Mouse (Mus musculus): ENCODE data around the gene Lypd9. TPM values are rescaled to one million over a fixed set of nuclear protein-coding genes. Genes with fewer than 3 reads are reported as not detected.
"Not testable (repeated sequence)": the region's sequence is repeated elsewhere in the genome, so short reads cannot be mapped to it uniquely, and the experiment has no call there.

Lypd9 gene
- total RNA-seq (2015; ENCODE audit: low replicate concordance) = not detected in 2 replicates
- not detected in 2 replicates for total RNA-seq (2017; ENCODE audit: low replicate concordance)

- no peak for ATAC-seq (replicated peaks; ENCODE audit: low FRiP score, poor library complexity, severe bottlenecking)
Observed at GRCm38 (mm10) chr11:58452759-58453158, at the start of gene Lypd9. Gene Lypd9 (minus strand): TSS chr11:58452923.

- not testable (repeated sequence) for ATAC-seq (replicated peaks; ENCODE audit: low FRiP score, poor library complexity, severe bottlenecking)
Observed at GRCm38 (mm10) chr11:58502472-58502871, 49.7 kb upstream of the Lypd9 start, which contains the start of gene Olfr331. Gene Olfr331 (minus strand): TSS chr11:58502572.

- ATAC-seq (replicated peaks; ENCODE audit: low FRiP score, poor library complexity, severe bottlenecking) = no peak
Observed at GRCm38 (mm10) chr11:58499290-58499689, 46.6 kb upstream of the Lypd9 start.

GRCm38 (mm10) chr11:58498761-58499160 is 46.0 kb upstream of the Lypd9 start:
- ATAC-seq (replicated peaks; ENCODE audit: low FRiP score, poor library complexity, severe bottlenecking) = no peak

- no peak for ATAC-seq (replicated peaks; ENCODE audit: low FRiP score, poor library complexity, severe bottlenecking)
Observed at GRCm38 (mm10) chr11:58492455-58492854, 39.7 kb upstream of the Lypd9 start, which contains the start of gene Olfr332. Gene Olfr332 (minus strand): TSS chr11:58492555.

GRCm38 (mm10) chr11:58462170-58462569 is 9.4 kb upstream of the Lypd9 start, which contains the start of gene Olfr30:
Gene Olfr30 (minus strand): TSS chr11:58462270.
- no peak for ATAC-seq (replicated peaks; ENCODE audit: low FRiP score, poor library complexity, severe bottlenecking)

GRCm38 (mm10) chr11:58453592-58453991 is 869 bp upstream of the Lypd9 start:
- ATAC-seq (replicated peaks; ENCODE audit: low FRiP score, poor library complexity, severe bottlenecking) = no peak

GRCm38 (mm10) chr11:58437866-58438265 is 14.9 kb downstream of the Lypd9 start:
- no peak for ATAC-seq (replicated peaks; ENCODE audit: low FRiP score, poor library complexity, severe bottlenecking)

- no peak for ATAC-seq (replicated peaks; ENCODE audit: low FRiP score, poor library complexity, severe bottlenecking)
Observed at GRCm38 (mm10) chr11:58432259-58432658, 20.5 kb downstream of the Lypd9 start, which contains the start of gene Gm12253. Gene Gm12253 (plus strand): TSS chr11:58432559.

GRCm38 (mm10) chr11:58420815-58421214 is 31.9 kb downstream of the Lypd9 start, which contains the start of gene 1810065E05Rik:
Gene 1810065E05Rik (plus strand): TSS chr11:58421111.
- no peak for ATAC-seq (replicated peaks; ENCODE audit: low FRiP score, poor library complexity, severe bottlenecking)

GRCm38 (mm10) chr11:58418336-58418735 is 34.4 kb downstream of the Lypd9 start:
- ATAC-seq (replicated peaks; ENCODE audit: low FRiP score, poor library complexity, severe bottlenecking) = no peak

GRCm38 (mm10) chr11:58408066-58408465 is 44.7 kb downstream of the Lypd9 start:
- no peak for ATAC-seq (replicated peaks; ENCODE audit: low FRiP score, poor library complexity, severe bottlenecking)

- no peak for ATAC-seq (replicated peaks; ENCODE audit: low FRiP score, poor library complexity, severe bottlenecking)
Observed at GRCm38 (mm10) chr11:58400655-58401054, 52.1 kb downstream of the Lypd9 start.

GRCm38 (mm10) chr11:58399985-58400645 is 52.6 kb downstream of the Lypd9 start:
- no peak for ATAC-seq (replicated peaks; ENCODE audit: low FRiP score, poor library complexity, severe bottlenecking)

Other genes starting within 250 kb of the Lypd9 start
- gene 4930438A08Rik, start 178.1 kb downstream of the Lypd9 start, total RNA-seq (2015; ENCODE audit: low replicate concordance) = 18.4 and 20.9 TPM in 2 replicates
- 11.7 and 16.9 TPM in 2 replicates for gene 4930438A08Rik, start 178.1 kb downstream of the Lypd9 start, total RNA-seq (2017; ENCODE audit: low replicate concordance)
- gene Zfp692, start 145.9 kb downstream of the Lypd9 start, total RNA-seq (2015; ENCODE audit: low replicate concordance) = 1.5 and 4.6 TPM in 2 replicates
- 3.8 and 3.9 TPM in 2 replicates for gene Zfp692, start 145.9 kb downstream of the Lypd9 start, total RNA-seq (2017; ENCODE audit: low replicate concordance)
- gene Zfp672, start 122.6 kb downstream of the Lypd9 start, total RNA-seq (2015; ENCODE audit: low replicate concordance) = 15.0 and 31.9 TPM in 2 replicates
- 28.5 and 31.1 TPM in 2 replicates for gene Zfp672, start 122.6 kb downstream of the Lypd9 start, total RNA-seq (2017; ENCODE audit: low replicate concordance)
- 13.6 and 20.0 TPM in 2 replicates for gene Sh3bp5l, start 122.2 kb downstream of the Lypd9 start, total RNA-seq (2015; ENCODE audit: low replicate concordance)
- 31.9 and 94.6 TPM in 2 replicates for gene Sh3bp5l, start 122.2 kb downstream of the Lypd9 start, total RNA-seq (2017; ENCODE audit: low replicate concordance)
- gene Lypd8, start 73.9 kb downstream of the Lypd9 start, total RNA-seq (2015; ENCODE audit: low replicate concordance) = not detected in 2 replicates
- not detected in 2 replicates for gene Lypd8, start 73.9 kb downstream of the Lypd9 start, total RNA-seq (2017; ENCODE audit: low replicate concordance)
- gene 1810065E05Rik, start 31.8 kb downstream of the Lypd9 start, total RNA-seq (2015; ENCODE audit: low replicate concordance) = not detected in 2 replicates
- not detected in 2 replicates for gene 1810065E05Rik, start 31.8 kb downstream of the Lypd9 start, total RNA-seq (2017; ENCODE audit: low replicate concordance)
- gene Gm12253, start 20.4 kb downstream of the Lypd9 start, total RNA-seq (2015; ENCODE audit: low replicate concordance) = not detected in 2 replicates
- not detected in 2 replicates for gene Gm12253, start 20.4 kb downstream of the Lypd9 start, total RNA-seq (2017; ENCODE audit: low replicate concordance)
- gene Olfr30, start 9.3 kb upstream of the Lypd9 start, total RNA-seq (2015; ENCODE audit: low replicate concordance) = not detected in 2 replicates
- not detected in 2 replicates for gene Olfr30, start 9.3 kb upstream of the Lypd9 start, total RNA-seq (2017; ENCODE audit: low replicate concordance)
- not detected in 2 replicates for gene Olfr332, start 39.6 kb upstream of the Lypd9 start, total RNA-seq (2015; ENCODE audit: low replicate concordance)
- gene Olfr332, start 39.6 kb upstream of the Lypd9 start, total RNA-seq (2017; ENCODE audit: low replicate concordance) = not detected in 2 replicates
- gene Olfr331, start 49.6 kb upstream of the Lypd9 start, total RNA-seq (2015; ENCODE audit: low replicate concordance) = not detected in 2 replicates
- not detected in 2 replicates for gene Olfr331, start 49.6 kb upstream of the Lypd9 start, total RNA-seq (2017; ENCODE audit: low replicate concordance)
- gene Olfr330, start 81.9 kb upstream of the Lypd9 start, total RNA-seq (2015; ENCODE audit: low replicate concordance) = not detected in 2 replicates
- not detected in 2 replicates for gene Olfr330, start 81.9 kb upstream of the Lypd9 start, total RNA-seq (2017; ENCODE audit: low replicate concordance)
- not detected in 2 replicates for gene Olfr329-ps, start 93.5 kb upstream of the Lypd9 start, total RNA-seq (2015; ENCODE audit: low replicate concordance)
- not detected in 2 replicates for gene Olfr329-ps, start 93.5 kb upstream of the Lypd9 start, total RNA-seq (2017; ENCODE audit: low replicate concordance)
- gene Olfr328, start 102.7 kb upstream of the Lypd9 start, total RNA-seq (2015; ENCODE audit: low replicate concordance) = not detected in 2 replicates
- gene Olfr328, start 102.7 kb upstream of the Lypd9 start, total RNA-seq (2017; ENCODE audit: low replicate concordance) = 0.42 TPM in 1 of 2 replicates, not detected in the other
- gene Olfr224, start 117.6 kb upstream of the Lypd9 start, total RNA-seq (2015; ENCODE audit: low replicate concordance) = not detected in 2 replicates
- gene Olfr224, start 117.6 kb upstream of the Lypd9 start, total RNA-seq (2017; ENCODE audit: low replicate concordance) = not detected in 2 replicates
- gene Olfr325, start 124.8 kb upstream of the Lypd9 start, total RNA-seq (2015; ENCODE audit: low replicate concordance) = not detected in 2 replicates
- not detected in 2 replicates for gene Olfr325, start 124.8 kb upstream of the Lypd9 start, total RNA-seq (2017; ENCODE audit: low replicate concordance)
- not detected in 2 replicates for gene Olfr324, start 142.2 kb upstream of the Lypd9 start, total RNA-seq (2015; ENCODE audit: low replicate concordance)
- 0.14 TPM in 1 of 2 replicates, not detected in the other for gene Olfr324, start 142.2 kb upstream of the Lypd9 start, total RNA-seq (2017; ENCODE audit: low replicate concordance)
- not detected in 2 replicates for gene 2210407C18Rik, start 163.2 kb upstream of the Lypd9 start, total RNA-seq (2015; ENCODE audit: low replicate concordance)
- gene 2210407C18Rik, start 163.2 kb upstream of the Lypd9 start, total RNA-seq (2017; ENCODE audit: low replicate concordance) = not detected in 2 replicates
- gene Olfr323, start 177.6 kb upstream of the Lypd9 start, total RNA-seq (2015; ENCODE audit: low replicate concordance) = 3.5 TPM in 1 of 2 replicates, not detected in the other
- gene Olfr323, start 177.6 kb upstream of the Lypd9 start, total RNA-seq (2017; ENCODE audit: low replicate concordance) = not detected in 2 replicates
- 320 and 369 TPM in 2 replicates for gene Trim58, start 187.5 kb upstream of the Lypd9 start, total RNA-seq (2015; ENCODE audit: low replicate concordance)
- 372 and 438 TPM in 2 replicates for gene Trim58, start 187.5 kb upstream of the Lypd9 start, total RNA-seq (2017; ENCODE audit: low replicate concordance)
- gene Olfr322, start 205.9 kb upstream of the Lypd9 start, total RNA-seq (2015; ENCODE audit: low replicate concordance) = 0.38 and 1.0 TPM in 2 replicates
- 0.42 and 1.0 TPM in 2 replicates for gene Olfr322, start 205.9 kb upstream of the Lypd9 start, total RNA-seq (2017; ENCODE audit: low replicate concordance)
- not detected in 2 replicates for gene Olfr320, start 228.2 kb upstream of the Lypd9 start, total RNA-seq (2015; ENCODE audit: low replicate concordance)
- not detected in 2 replicates for gene Olfr320, start 228.2 kb upstream of the Lypd9 start, total RNA-seq (2017; ENCODE audit: low replicate concordance)
- gene Olfr319, start 246.2 kb upstream of the Lypd9 start, total RNA-seq (2015; ENCODE audit: low replicate concordance) = not detected in 2 replicates
- gene Olfr319, start 246.2 kb upstream of the Lypd9 start, total RNA-seq (2017; ENCODE audit: low replicate concordance) = not detected in 2 replicates

Data from erythroblast, adult 5-6 weeks (primary cell).